In the genomic region with DNA sequence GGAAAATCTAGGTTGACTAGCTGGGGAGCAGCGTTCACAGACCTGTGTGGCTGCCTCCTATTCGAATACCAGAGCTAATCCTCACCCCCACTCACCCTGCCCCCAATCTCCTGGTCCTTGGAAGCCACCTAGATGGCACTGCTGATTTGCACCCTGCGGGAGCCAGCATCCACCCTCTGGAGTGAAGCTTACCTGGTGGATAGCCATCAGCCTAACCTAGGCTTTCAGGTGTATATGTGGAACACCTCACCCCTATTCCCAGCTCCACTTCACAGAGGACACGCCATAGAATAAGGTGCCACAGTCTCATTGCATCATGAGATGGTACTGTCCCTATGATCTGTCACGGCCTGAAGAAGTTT, we compare ENCODE assay signal across 9 mouse cellular contexts. TPM values are rescaled to one million over a fixed set of nuclear protein-coding genes. Genes with fewer than 3 reads are reported as not detected.
A peak's percentile ranks its signal among the peaks of the same experiment; 100 is the strongest.
DNase-seq lines count a peak whose midpoint lies in the region; ATAC-seq and TF ChIP-seq lines count a peak whose summit lies in the region.
"Had no signal": no experiment of that assay in that cellular context is flagged by ENCODE, and none has a peak within 500 bp of the region (broad histone marks: within the 10 kb centered on the region; RNA-seq: fewer than 3 reads in every experiment).

No protein-coding gene starts in this region.

- no peak for TF ChIP-seq CTCF in forebrain, postnatal 0 days (IDR thresholded peaks at IDR 0.05; ENCODE audit: low read depth)
- no peak for TF ChIP-seq CTCF in liver, embryonic 14.5 days (IDR thresholded peaks at IDR 0.05; ENCODE audit: low read depth)
- no peak for TF ChIP-seq CTCF in stomach, postnatal 0 days (IDR thresholded peaks at IDR 0.05; ENCODE audit: low read depth)

- H3K27ac ChIP-seq in neural tube, embryonic 11.5 days (ENCODE audit: low read depth, low read length), result no peak overlapping the region
- H3K27ac ChIP-seq in forebrain, postnatal 0 days (ENCODE audit: low read depth, low read length), result no peak overlapping the region
- H3K27ac ChIP-seq in liver, embryonic 14.5 days, result no peak overlapping the region
- H3K27ac ChIP-seq in stomach, postnatal 0 days (replicated peaks), result no peak overlapping the region

- H3K4me1 ChIP-seq in neural tube, embryonic 11.5 days (ENCODE audit: control insufficient read depth, insufficient read depth, low read length), result 0 out of 2 replicates have a peak, but pooled peaks cover 4% of the 10 kb centered on the region
- H3K4me1 ChIP-seq in forebrain, postnatal 0 days (ENCODE audit: insufficient read depth), result no peaks in the 10 kb centered on the region
- peaks cover 0 to 5% of the 10 kb centered on the region in 2 experiments; a peak in 1 of 4 replicates for H3K4me1 ChIP-seq in liver, embryonic 14.5 days (replicated peaks; ENCODE audit: control insufficient read depth in 2 of 2, insufficient read depth in 2 of 2, low read length in 1 of 2)
- no peaks in the 10 kb centered on the region for H3K4me1 ChIP-seq in stomach, postnatal 0 days (replicated peaks; ENCODE audit: control insufficient read depth, insufficient read depth)

- TF ChIP-seq EP300 in liver, embryonic 14.5 days (IDR thresholded peaks at IDR 0.05; ENCODE audit: low read depth), result no peak
- no peak for TF ChIP-seq EP300 in stomach, postnatal 0 days (optimal IDR thresholded peaks at IDR 0.05)

- H3K9ac ChIP-seq in neural tube, embryonic 11.5 days (ENCODE audit: low read length), result no peak overlapping the region
- H3K9ac ChIP-seq in forebrain, postnatal 0 days, result 0 out of 2 replicates have a peak overlapping the region, but pooled peaks have one; percentile 15
- H3K9ac ChIP-seq in liver, embryonic 14.5 days (replicated peaks), result no peak overlapping the region
- H3K9ac ChIP-seq in stomach, postnatal 0 days (ENCODE audit: low read length), result no peak overlapping the region

- 34% methylated on average over 5 of the region's 5 CpGs for WGBS in neural tube, embryonic 11.5 days
- WGBS in forebrain, postnatal 0 days, result 26% methylated on average over 5 of the region's 5 CpGs
- 20% methylated on average over 5 of the region's 5 CpGs for WGBS in liver, embryonic 14.5 days (ENCODE audit: insufficient replicate concordance)
- 26% methylated on average over 5 of the region's 5 CpGs for WGBS in stomach, postnatal 0 days

- no peaks in the 10 kb centered on the region for H3K27me3 ChIP-seq in neural tube, embryonic 11.5 days (ENCODE audit: control insufficient read depth, insufficient read depth, low read length)
- H3K27me3 ChIP-seq in forebrain, postnatal 0 days (ENCODE audit: insufficient read depth, low read length), result 0 out of 2 replicates have a peak, but pooled peaks cover 4% of the 10 kb centered on the region
- H3K27me3 ChIP-seq in liver, embryonic 14.5 days (ENCODE audit: control insufficient read depth, insufficient read depth, low read length), result no peaks in the 10 kb centered on the region
- H3K27me3 ChIP-seq in stomach, postnatal 0 days (ENCODE audit: control insufficient read depth, insufficient read depth, low read length), result no peaks in the 10 kb centered on the region

- H3K4me2 ChIP-seq in neural tube, embryonic 11.5 days (ENCODE audit: low read depth), result peak overlapping the region; percentile 41
- H3K4me2 ChIP-seq in forebrain, postnatal 0 days (ENCODE audit: low read depth), result peak overlapping the region; percentile 49
- no peak overlapping the region for H3K4me2 ChIP-seq in liver, embryonic 14.5 days (ENCODE audit: low read depth)
- 0 out of 2 replicates have a peak overlapping the region, but pooled peaks have one; percentile 18 for H3K4me2 ChIP-seq in stomach, postnatal 0 days (replicated peaks; ENCODE audit: low read depth)

- H3K36me3 ChIP-seq in neural tube, embryonic 11.5 days (ENCODE audit: control insufficient read depth, insufficient read depth, low read length), result no peaks in the 10 kb centered on the region
- no peaks in the 10 kb centered on the region for H3K36me3 ChIP-seq in forebrain, postnatal 0 days (ENCODE audit: insufficient read depth)
- no peaks in the 10 kb centered on the region for H3K36me3 ChIP-seq in liver, embryonic 14.5 days (replicated peaks; ENCODE audit: control insufficient read depth, insufficient read depth, low read depth)
- H3K36me3 ChIP-seq in stomach, postnatal 0 days (ENCODE audit: control insufficient read depth, insufficient read depth, low read length), result no peaks in the 10 kb centered on the region

- H3K9me3 ChIP-seq in neural tube, embryonic 11.5 days (ENCODE audit: control insufficient read depth, low read length), result no peaks in the 10 kb centered on the region
- H3K9me3 ChIP-seq in forebrain, postnatal 0 days (ENCODE audit: low read length), result no peaks in the 10 kb centered on the region
- no peaks in the 10 kb centered on the region for H3K9me3 ChIP-seq in liver, embryonic 14.5 days (ENCODE audit: control insufficient read depth, low read length)
- no peaks in the 10 kb centered on the region for H3K9me3 ChIP-seq in stomach, postnatal 0 days (ENCODE audit: control insufficient read depth, low read length)

- no peak overlapping the region for H3K4me3 ChIP-seq in neural tube, embryonic 11.5 days (ENCODE audit: low read depth, low read length)
- H3K4me3 ChIP-seq in forebrain, postnatal 0 days (ENCODE audit: low read depth, low read length), result peak overlapping the region; percentile 21
- H3K4me3 ChIP-seq in liver, embryonic 14.5 days (ENCODE audit: insufficient read depth in 1 of 2, low read depth in 2 of 2, low read length in 2 of 2), result no peak overlapping the region
- H3K4me3 ChIP-seq in stomach, postnatal 0 days (ENCODE audit: low read depth, low read length), result peak overlapping the region; percentile 18
- H3K4me3 ChIP-seq: erythroblast, embryonic 14.5 days had no signal

- peak; percentile 63; the same call in 1 of the 2 replicates for ATAC-seq in neural tube, embryonic 11.5 days (ENCODE audit: insufficient read depth, low FRiP score, low TSS enrichment)
- peak; percentile 47 for ATAC-seq in forebrain, postnatal 0 days
- peak; percentile 26; the same call in 1 of the 2 replicates for ATAC-seq in liver, embryonic 14.5 days (ENCODE audit: insufficient read depth)
- peak; percentile 43; the same call in 1 of the 2 replicates for ATAC-seq in stomach, postnatal 0 days (ENCODE audit: low FRiP score, low TSS enrichment)

- DNase-seq in neural tube, embryonic 11.5 days (ENCODE audit: low spot score), result no peak
- no peak for DNase-seq in neural tube, embryonic 10.5 days (ENCODE audit: extremely low spot score, low spot score)
- no peak for DNase-seq in forebrain, postnatal 0 days
- DNase-seq in liver, embryonic 14.5 days (ENCODE audit: low read depth in 3 of 3, low spot score in 3 of 3), result no peak
- DNase-seq in stomach, postnatal 0 days (ENCODE audit: low spot score), result no peak
- no peak for DNase-seq in urinary bladder, postnatal 25 days (ENCODE audit: low spot score)
- DNase-seq in adrenal gland, adult (ENCODE audit: inconsistent age in 2 of 2, low spot score in 1 of 2), result no peak
- no peak for DNase-seq in kidney, adult 9 months

RNA-seq across cellular contexts. Expression of gene Glrx3, which starts 41.2 kb away (rescaled TPM):
- polyA plus RNA-seq in neural tube, embryonic 11.5 days (2014; fragmentation: Nextera tagmentation; extraction: Ambion mirVana), result 345 and 354 TPM in 2 replicates
- total RNA-seq in forebrain, postnatal 0 days (2014; rRNA removed), result 158 and 207 TPM in 2 replicates
- polyA plus RNA-seq in forebrain, postnatal 0 days (2015; fragmentation: Nextera tagmentation; extraction: Ambion mirVana), result 233 and 282 TPM in 2 replicates
- 23.8 and 41.8 TPM in 2 replicates for polyA plus RNA-seq in liver, embryonic 14.5 days (2012; rRNA removed)
- 110 and 113 TPM in 2 replicates for polyA plus RNA-seq in liver, embryonic 14.5 days (2014; fragmentation: Nextera tagmentation; extraction: Ambion mirVana)
- polyA plus RNA-seq in stomach, postnatal 0 days (2015; fragmentation: Nextera tagmentation; extraction: Ambion mirVana), result 142 and 149 TPM in 2 replicates

Comparison
In these comparisons a context has a peak if more than half of its experiments do, and no peak if none do; other contexts are left out.
1. H3K4me3 ChIP-seq: peak in forebrain, postnatal 0 days (single experiment) and stomach, postnatal 0 days (single experiment); none in neural tube, embryonic 11.5 days (single experiment) and liver, embryonic 14.5 days (0 of 2).
2. Peak in every context shown above with its lines, with median percentiles within 50 percentile points of each other: ATAC-seq.